ENCODE assay signal across 18 mouse cellular contexts in the genomic region with DNA sequence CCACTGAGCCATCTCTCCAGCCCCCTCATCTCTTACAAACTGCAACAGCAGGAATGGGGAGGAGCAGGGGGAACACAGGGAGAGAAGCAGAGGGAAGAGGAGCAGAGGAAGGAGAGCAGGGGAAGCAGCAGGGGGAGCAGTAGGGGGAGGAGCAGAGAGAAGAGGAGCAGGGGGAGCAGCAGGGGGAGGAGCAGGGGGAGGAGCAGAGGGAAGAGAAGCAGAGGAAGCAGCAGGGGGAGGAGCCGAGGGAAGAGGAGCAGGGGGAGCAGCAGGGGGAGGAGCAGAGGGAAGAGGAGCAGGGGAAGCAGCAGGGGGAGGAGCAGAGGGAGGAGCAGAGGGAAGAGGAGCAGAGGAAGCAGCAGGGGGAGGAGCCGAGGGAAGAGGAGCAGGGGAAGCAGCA.
"Had no signal": no experiment of that assay in that cellular context is flagged by ENCODE, and none has a peak within 500 bp of the region (broad histone marks: within the 10 kb centered on the region; RNA-seq: fewer than 3 reads in every experiment).

No protein-coding gene starts in this region.

- H3K27me3 ChIP-seq: stomach, embryonic 15.5 days had no signal

- H3K36me3 ChIP-seq: lung, embryonic 15.5 days; midbrain, embryonic 10.5 days; neural tube, embryonic 13.5 days; neural tube, embryonic 15.5 days; stomach, embryonic 15.5 days had no signal

- DNase-seq: lung, adult 2 months; lung, postnatal 14 days; midbrain, embryonic 14.5 days; retina, postnatal 1 day; right cerebral cortex, adult 18-20 months; thymus, adult 2 months; thymus, postnatal 25 days; thymus, postnatal 4 days had no signal

- ATAC-seq: midbrain, embryonic 16.5 days had no signal

- H3K9ac ChIP-seq: liver, embryonic 14.5 days; lung, embryonic 15.5 days; neural tube, embryonic 13.5 days; neural tube, embryonic 15.5 days; stomach, embryonic 15.5 days had no signal

- H3K4me3 ChIP-seq: lung, embryonic 15.5 days; midbrain, embryonic 10.5 days; myocyte; neural tube, embryonic 13.5 days; neural tube, embryonic 15.5 days; stomach, embryonic 15.5 days had no signal

- H3K4me2 ChIP-seq: lung, embryonic 15.5 days; neural tube, embryonic 13.5 days; neural tube, embryonic 15.5 days; stomach, embryonic 15.5 days had no signal

- H3K9me3 ChIP-seq: lung, embryonic 15.5 days; neural tube, embryonic 13.5 days; neural tube, embryonic 15.5 days; stomach, embryonic 15.5 days had no signal

- H3K27ac ChIP-seq: liver, embryonic 14.5 days; lung, embryonic 15.5 days; macrophage; midbrain, embryonic 10.5 days; neural tube, embryonic 13.5 days; neural tube, embryonic 15.5 days; stomach, embryonic 15.5 days; stomach, postnatal 0 days had no signal

- H3K4me1 ChIP-seq: stomach, embryonic 15.5 days had no signal
